Mouse (Mus musculus) liver, embryonic 15.5 days (tissue): ENCODE data around the gene Ffar2. TPM values are rescaled to one million over a fixed set of nuclear protein-coding genes. Genes with fewer than 3 reads are reported as not detected.

Experiments used
- ATAC-seq: fragments of 200-750 bp; cut with Nextera tagmentation; 2 replicates; pipeline ENCODE4 v1.8.0; 2017; ENCODE audit warnings: moderate number of reproducible peaks, mild to moderate bottlenecking, moderate library complexity; ENCODE audit not compliant: insufficient read depth
- H3K27ac ChIP-seq: fragments of 300-500 bp; sonication (generic); replicated peaks from 2 replicates; pipeline ENCODE4 v1.5.1; 2015; ENCODE audit warnings: mild to moderate bottlenecking, inconsistent platforms
- H3K27me3 ChIP-seq: fragments of 300-500 bp; sonication (generic); 2 replicates; pipeline ENCODE4 v1.6.1; 2015; ENCODE audit warnings: mild to moderate bottlenecking, inconsistent platforms
- H3K36me3 ChIP-seq: fragments of 300-500 bp; sonication (generic); replicated peaks from 2 replicates; pipeline ENCODE4 v1.6.1; 2015; ENCODE audit warnings: moderate library complexity, mild to moderate bottlenecking, inconsistent platforms
- H3K4me1 ChIP-seq: fragments of 300-500 bp; sonication (generic); replicated peaks from 2 replicates; pipeline ENCODE4 v1.6.1; 2015; ENCODE audit warnings: inconsistent platforms
- H3K4me2 ChIP-seq: fragments of 300-500 bp; sonication (generic); 2 replicates; pipeline ENCODE4 v1.6.1; 2015; ENCODE audit warnings: moderate library complexity, mild to moderate bottlenecking, inconsistent platforms
- H3K4me3 ChIP-seq: fragments of 300-500 bp; sonication (generic); replicated peaks from 2 replicates; pipeline ENCODE4 v1.5.1; 2015; ENCODE audit warnings: mild to moderate bottlenecking, inconsistent platforms
- H3K9ac ChIP-seq: fragments of 300-500 bp; sonication (generic); 2 replicates; pipeline ENCODE4 v1.6.1; 2015; ENCODE audit warnings: moderate library complexity, mild to moderate bottlenecking, inconsistent platforms
- H3K9me3 ChIP-seq: fragments of 300-500 bp; sonication (generic); replicated peaks from 2 replicates; pipeline ENCODE4 v1.6.1; 2016; ENCODE audit warnings: inconsistent platforms
- WGBS: fragments of 180-500 bp; shearing (Covaris S2); methylation state at CpG from one replicate; pipeline ENCODE4 v1.1.7; 2015; ENCODE audit warnings: mixed read lengths; ENCODE audit not compliant: insufficient replicate concordance; 5-methylcytosine and 5-hydroxymethylcytosine counted together
- polyA plus RNA-seq: library from polyadenylated mRNA; unstranded; fragments of >200 nt; fragmentation: Nextera tagmentation; extraction: Ambion mirVana; gene quantifications from 2 replicates; pipeline ENCODE4 v1.2.1, GENCODE M21; 2015

Gene Ffar2
- 0.94 and 1.2 TPM in 2 replicates for polyA plus RNA-seq

DNA sequence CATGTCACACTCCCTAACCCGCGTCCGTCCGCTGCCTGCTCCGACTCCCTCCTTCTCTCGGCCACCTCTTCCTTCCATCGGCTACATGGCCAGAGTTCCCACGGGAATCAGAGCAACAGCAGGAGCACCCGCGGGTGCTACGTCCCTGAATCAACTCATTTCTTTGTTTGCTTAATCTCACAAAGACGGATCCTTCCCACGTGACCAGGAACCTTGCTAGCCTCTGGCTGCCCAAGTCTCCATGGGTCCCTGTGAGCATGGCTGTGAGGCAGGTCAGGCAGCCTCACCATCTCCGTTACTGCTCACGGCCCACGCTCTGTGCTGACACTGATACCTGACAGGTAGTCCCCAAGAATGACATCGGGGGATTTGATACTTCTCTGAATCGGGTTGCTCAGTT, at the start of gene Ffar2:
TSS of gene Ffar2 (minus strand) at position 101 of the 400 bp plus-strand sequence.
- H3K4me2 ChIP-seq, result no peak within 1 kb of the TSS

DNA sequence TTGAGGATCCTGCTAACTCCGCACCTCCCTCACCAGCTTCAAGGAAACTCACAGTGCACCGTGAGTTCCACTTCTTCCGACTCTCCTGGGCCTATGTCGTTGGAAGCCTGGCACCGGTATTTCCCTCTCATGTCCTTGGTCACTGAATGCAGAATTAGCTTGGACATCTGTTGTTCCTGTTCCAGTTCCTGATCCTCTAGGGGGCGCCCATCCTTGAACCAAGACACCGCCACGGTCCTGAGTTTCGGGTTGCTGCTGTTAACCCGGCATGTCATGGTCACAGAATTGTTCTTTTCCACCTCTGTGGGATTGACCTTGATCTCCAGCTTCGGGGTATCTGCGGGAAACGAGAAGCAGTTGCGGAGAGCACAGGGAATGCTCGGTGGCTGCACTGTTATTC, 49.5 kb upstream of the Ffar2 start:
- Histone ChIP-seq H3K36me3 (no peaks in the 10 kb centered on the region), H3K27me3 (0 out of 2 replicates have a peak, but pooled peaks cover 5% of the 10 kb centered on the region), H3K27ac (no peak overlapping the region), H3K4me3 (no peak overlapping the region), H3K4me1 (no peaks in the 10 kb centered on the region), H3K9ac (no peak overlapping the region), H3K9me3 (no peaks in the 10 kb centered on the region), H3K4me2 (peak overlapping the region; percentile 38)
- WGBS, result 13% methylated on average over 15 of the region's 15 CpGs
- ATAC-seq, result no peak

More for the DNA sequence above, at the start of gene Ffar2:
- Histone ChIP-seq H3K9ac (no peak within 1 kb of the TSS), H3K9me3 (no peaks in the 10 kb centered on the region), H3K27me3 (no peaks in the 10 kb centered on the region), H3K4me3 (no peak within 1 kb of the TSS), H3K36me3 (no peaks in the 10 kb centered on the region), H3K27ac (no peak within 1 kb of the TSS), H3K4me1 (peaks cover 21% of the 10 kb centered on the region)
- WGBS, result 71% methylated on average over 18 of the region's 18 CpGs
- ATAC-seq, result no peak

- no peaks in the 10 kb centered on the region for H3K36me3 ChIP-seq
- 52% methylated on average over 8 of the region's 8 CpGs for WGBS
- H3K4me3 ChIP-seq, result no peak overlapping the region
- H3K4me1 ChIP-seq, result 0 out of 2 replicates have a peak, but pooled peaks cover 4% of the 10 kb centered on the region
- no peak overlapping the region for H3K9ac ChIP-seq
- H3K27me3 ChIP-seq, result no peaks in the 10 kb centered on the region
- no peak overlapping the region for H3K27ac ChIP-seq
- ATAC-seq, result no peak
- H3K9me3 ChIP-seq, result no peaks in the 10 kb centered on the region
- no peak overlapping the region for H3K4me2 ChIP-seq
These were observed 39.8 kb upstream of the Ffar2 start for GRCm38 (mm10) chr7:30863386-30863785.

- H3K9me3 ChIP-seq, result no peaks in the 10 kb centered on the region
- H3K4me1 ChIP-seq, result 0 out of 2 replicates have a peak, but pooled peaks cover 4% of the 10 kb centered on the region
- H3K4me2 ChIP-seq, result no peak within 1 kb of the TSS
- H3K27me3 ChIP-seq, result no peaks in the 10 kb centered on the region
- no peak within 1 kb of the TSS for H3K27ac ChIP-seq
- no peak for ATAC-seq
- H3K4me3 ChIP-seq, result no peak within 1 kb of the TSS
- H3K36me3 ChIP-seq, result no peaks in the 10 kb centered on the region
- WGBS, result 67% methylated on average over 12 of the region's 12 CpGs
- H3K9ac ChIP-seq, result no peak within 1 kb of the TSS
These were observed 37.9 kb upstream of the Ffar2 start, which contains the start of gene Ffar1 for GRCm38 (mm10) chr7:30861464-30861863. Gene Ffar1 (minus strand): TSS chr7:30861564.

DNA sequence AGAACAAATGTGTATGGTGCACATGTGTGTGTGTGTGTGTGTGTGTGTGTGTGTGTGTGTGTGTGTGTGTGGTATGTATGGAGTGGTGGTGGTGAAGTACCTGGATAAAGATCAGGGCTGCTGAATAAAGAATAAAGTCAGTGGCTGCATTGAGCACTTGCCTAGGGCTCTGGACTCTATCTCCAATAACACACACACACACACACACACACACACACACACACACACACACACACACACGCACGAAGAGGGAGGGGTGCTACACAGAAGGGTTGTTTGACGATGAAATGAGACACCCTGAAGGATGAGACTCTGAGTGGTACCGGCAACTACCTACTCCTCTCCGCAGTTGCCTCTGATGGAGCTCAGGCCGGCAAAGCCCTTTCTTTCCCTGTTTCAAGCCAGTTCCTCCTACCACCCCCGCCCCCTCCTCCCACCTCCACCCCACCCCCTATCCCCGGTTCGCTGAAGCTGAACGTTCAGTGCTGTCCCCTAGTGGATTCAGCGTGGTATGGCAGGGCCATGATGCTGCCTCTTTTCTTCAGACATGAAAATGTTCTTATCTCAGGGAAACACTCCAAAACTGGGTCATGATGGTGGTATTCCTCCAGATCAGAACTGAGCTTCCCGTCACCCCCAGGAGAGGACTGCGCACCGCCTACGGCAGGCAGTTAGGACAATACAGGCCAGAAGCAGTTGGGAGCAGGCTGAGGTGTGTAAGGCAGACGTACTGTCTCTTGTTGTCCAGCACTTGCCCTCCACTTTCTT, 36.2 kb upstream of the Ffar2 start:
- Histone ChIP-seq H3K27ac (no peak overlapping the region), H3K9ac (no peak overlapping the region), H3K9me3 (no peaks in the 10 kb centered on the region), H3K4me3 (no peak overlapping the region), H3K4me1 (0 out of 2 replicates have a peak, but pooled peaks cover 4% of the 10 kb centered on the region), H3K4me2 (peak overlapping the region; percentile 48), H3K27me3 (no peaks in the 10 kb centered on the region), H3K36me3 (no peaks in the 10 kb centered on the region)
- peak; percentile 31 for ATAC-seq
- WGBS, result 3% methylated on average over 14 of the region's 16 CpGs

GRCm38 (mm10) chr7:30859290-30859634, 35.7 kb upstream of the Ffar2 start:
- no peak overlapping the region for H3K27ac ChIP-seq
- no peak overlapping the region for H3K4me3 ChIP-seq
- H3K36me3 ChIP-seq, result no peaks in the 10 kb centered on the region
- no peak overlapping the region for H3K9ac ChIP-seq
- 0 out of 2 replicates have a peak, but pooled peaks cover 4% of the 10 kb centered on the region for H3K4me1 ChIP-seq
- H3K4me2 ChIP-seq, result no peak overlapping the region
- no peaks in the 10 kb centered on the region for H3K27me3 ChIP-seq
- 0 out of 2 replicates have a peak, but pooled peaks have one; percentile 25 for ATAC-seq
- H3K9me3 ChIP-seq, result no peaks in the 10 kb centered on the region

- no peaks in the 10 kb centered on the region for H3K36me3 ChIP-seq
- H3K4me3 ChIP-seq, result no peak overlapping the region
- no peaks in the 10 kb centered on the region for H3K27me3 ChIP-seq
- H3K27ac ChIP-seq, result no peak overlapping the region
- ATAC-seq, result no peak
- 0 out of 2 replicates have a peak, but pooled peaks cover 4% of the 10 kb centered on the region for H3K4me1 ChIP-seq
- H3K9me3 ChIP-seq, result no peaks in the 10 kb centered on the region
- WGBS, result 54% methylated on average over 1 of the region's 1 CpGs
- H3K4me2 ChIP-seq, result no peak overlapping the region
- H3K9ac ChIP-seq, result no peak overlapping the region
These were observed 34.2 kb upstream of the Ffar2 start for GRCm38 (mm10) chr7:30857746-30858145.

- H3K4me2 ChIP-seq, result no peak within 1 kb of the TSS
- no peak within 1 kb of the TSS for H3K4me3 ChIP-seq
- WGBS, result 54% methylated on average over 6 of the region's 6 CpGs
- H3K9ac ChIP-seq, result no peak within 1 kb of the TSS
- H3K36me3 ChIP-seq, result no peaks in the 10 kb centered on the region
- no peaks in the 10 kb centered on the region for H3K9me3 ChIP-seq
- H3K4me1 ChIP-seq, result 0 out of 2 replicates have a peak, but pooled peaks cover 4% of the 10 kb centered on the region
- H3K27me3 ChIP-seq, result no peaks in the 10 kb centered on the region
- ATAC-seq, result no peak
- H3K27ac ChIP-seq, result no peak within 1 kb of the TSS
These were observed 32.5 kb upstream of the Ffar2 start, which contains the start of gene Ffar3 for GRCm38 (mm10) chr7:30856078-30856477. Gene Ffar3 (minus strand): TSS chr7:30856178.

DNA sequence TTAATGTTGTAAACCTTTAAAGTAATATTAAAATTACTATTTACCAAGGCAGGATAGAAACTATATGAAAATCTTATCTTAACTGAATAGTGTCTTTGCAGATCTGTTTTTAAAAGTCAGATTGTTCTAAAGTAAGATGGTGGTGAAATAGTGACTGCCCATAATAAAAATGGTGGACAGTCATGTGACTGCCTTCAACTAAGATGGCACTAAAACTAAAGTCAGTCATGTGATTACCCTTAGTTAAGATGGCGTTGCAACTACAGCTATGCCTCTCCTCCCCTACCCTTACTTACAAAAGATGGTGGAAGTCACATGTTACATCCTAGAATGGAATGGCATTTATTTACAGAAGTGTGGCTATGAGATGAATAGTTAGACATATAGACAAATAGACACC, 27.8 kb upstream of the Ffar2 start:
- no peak overlapping the region for H3K27ac ChIP-seq
- H3K4me2 ChIP-seq, result no peak overlapping the region
- H3K4me1 ChIP-seq, result no peaks in the 10 kb centered on the region
- no peak for ATAC-seq
- no peaks in the 10 kb centered on the region for H3K36me3 ChIP-seq
- H3K4me3 ChIP-seq, result no peak overlapping the region
- WGBS, result 73% methylated on average over 1 of the region's 1 CpGs
- no peaks in the 10 kb centered on the region for H3K27me3 ChIP-seq
- H3K9ac ChIP-seq, result no peak overlapping the region
- no peaks in the 10 kb centered on the region for H3K9me3 ChIP-seq

DNA sequence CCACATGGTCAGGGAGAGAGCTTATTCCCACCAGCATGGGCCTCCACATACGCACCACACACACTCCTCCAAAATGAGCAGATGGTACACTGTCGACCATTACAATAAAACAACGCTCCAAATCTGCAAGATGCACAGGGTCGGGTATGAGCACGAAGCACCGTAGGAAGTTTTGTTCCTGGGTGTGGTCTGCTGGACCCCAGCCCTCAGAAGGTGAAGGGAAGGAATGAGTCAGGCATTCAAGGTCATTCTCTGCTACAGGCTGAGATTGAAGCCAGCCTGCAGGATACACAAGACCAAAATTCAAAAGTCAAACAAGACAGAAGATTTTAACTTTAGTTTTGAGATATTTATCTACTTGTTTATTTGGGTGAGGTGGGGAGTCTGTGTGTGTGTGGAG, 24.4 kb upstream of the Ffar2 start:
- Histone ChIP-seq H3K36me3 (no peaks in the 10 kb centered on the region), H3K27me3 (no peaks in the 10 kb centered on the region), H3K9ac (no peak overlapping the region), H3K4me1 (no peaks in the 10 kb centered on the region), H3K4me3 (no peak overlapping the region), H3K4me2 (no peak overlapping the region), H3K27ac (no peak overlapping the region), H3K9me3 (no peaks in the 10 kb centered on the region)
- no peak for ATAC-seq
- 62% methylated on average over 6 of the region's 6 CpGs for WGBS

DNA sequence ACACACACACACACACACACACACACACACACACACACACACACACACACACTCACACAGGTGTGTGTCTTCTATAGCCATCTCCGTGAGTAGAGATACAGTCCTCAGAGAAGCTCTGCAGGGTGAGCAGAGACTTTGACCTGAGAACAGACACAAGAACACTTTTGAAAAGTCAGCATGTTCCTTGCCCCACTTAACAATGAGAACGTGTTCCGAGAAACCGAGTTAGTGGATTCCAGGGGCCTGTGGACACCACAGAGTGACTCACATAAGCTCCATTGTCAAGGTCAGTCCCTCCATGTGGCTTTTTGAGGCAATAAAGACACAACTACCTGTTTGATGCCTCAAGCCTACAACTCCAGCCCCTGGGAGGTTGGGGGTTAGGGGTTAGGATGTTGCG, 23.8 kb upstream of the Ffar2 start:
- Histone ChIP-seq H3K9me3 (no peaks in the 10 kb centered on the region), H3K4me2 (no peak overlapping the region), H3K36me3 (no peaks in the 10 kb centered on the region), H3K9ac (no peak overlapping the region), H3K27ac (no peak overlapping the region), H3K4me3 (no peak overlapping the region), H3K27me3 (no peaks in the 10 kb centered on the region), H3K4me1 (no peaks in the 10 kb centered on the region; the same call in 1 of the 2 replicates)
- ATAC-seq, result no peak
- WGBS, result 65% methylated on average over 5 of the region's 5 CpGs
